Mouse (Mus musculus): ENCODE measurements around the gene Gdap1l1. TPM values are rescaled to one million over a fixed set of nuclear protein-coding genes. Genes with fewer than 3 reads are reported as not detected.

The Gdap1l1 gene
- total and polyA plus RNA-seq, 3 experiments: 0.16 TPM; not detected in 2

DNA sequence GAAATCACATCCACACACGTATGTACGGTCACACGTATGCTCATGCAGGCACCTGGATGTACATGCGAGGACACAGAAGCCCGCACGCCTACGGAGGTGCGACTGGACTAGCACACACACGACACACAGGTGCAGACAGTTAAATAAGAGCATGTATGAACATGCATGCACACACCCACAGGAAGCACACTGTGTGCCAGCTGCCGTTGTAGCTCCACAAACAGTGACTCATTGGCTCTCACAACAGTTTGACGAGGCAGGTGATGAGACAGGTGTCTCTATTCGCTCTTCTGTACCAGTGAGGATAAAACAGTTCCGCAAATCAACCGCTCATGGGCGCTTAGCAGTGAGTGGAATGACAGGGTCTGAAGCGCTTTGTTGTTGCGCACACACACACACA is 52.4 kb downstream of the Gdap1l1 start:
- Histone ChIP-seq H3K27me3 (ENCODE audit: insufficient read depth, low read length) (peaks cover 12% of the 10 kb centered on the region; the same call in 1 of the 2 replicates), H3K4me1 (ENCODE audit: insufficient read depth, low read depth, low read length) (no peaks in the 10 kb centered on the region), H3K4me3 (ENCODE audit: low read depth, low read length) (no peak overlapping the region), H3K9me3 (replicated peaks) (no peaks in the 10 kb centered on the region), H3K36me3 (replicated peaks) (no peaks in the 10 kb centered on the region)
- TF ChIP-seq TAL1 (conservative IDR thresholded peaks at IDR 0.05; ENCODE audit: low read depth, low read length): no peak
- TF ChIP-seq CTCF (IDR thresholded peaks at IDR 0.05; ENCODE audit: low read depth, low read length): no peak
- TF ChIP-seq GATA1 (IDR thresholded peaks at IDR 0.05; ENCODE audit: borderline replicate concordance, low read length): no peak
- TF ChIP-seq GATA2 (IDR thresholded peaks at IDR 0.05; ENCODE audit: borderline replicate concordance, low read depth, low read length): no peak
- TF ChIP-seq POLR2AphosphoS5 (IDR thresholded peaks at IDR 0.05; ENCODE audit: insufficient replicate concordance, low read depth, low read length): no peak
- DNase-seq (ENCODE audit: low spot score) (no peak), ATAC-seq (ENCODE audit: extremely low read depth, insufficient number of reproducible peaks, low FRiP score, poor library complexity, severe bottlenecking) (no peak)

DNA sequence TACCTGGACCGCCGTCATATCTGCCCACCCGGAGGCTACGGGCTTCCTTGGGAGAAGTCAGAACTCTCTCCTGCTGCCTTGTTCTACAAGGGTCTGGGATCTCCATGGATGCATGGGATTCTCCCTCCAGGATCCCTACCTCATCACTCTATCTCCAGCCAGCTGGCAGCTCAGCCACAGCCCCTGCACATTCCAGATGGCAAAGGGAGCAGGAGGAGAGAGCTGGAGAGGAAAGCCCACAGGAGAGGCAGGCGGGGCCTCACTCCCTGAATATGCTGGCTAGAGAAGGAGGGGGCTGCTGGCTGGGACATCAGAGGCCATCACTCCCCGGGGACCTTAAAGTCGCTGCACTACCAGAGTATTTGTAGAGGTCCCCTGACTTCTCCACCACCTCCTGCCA is 53.1 kb downstream of the Gdap1l1 start:
- Histone ChIP-seq H3K4me3 (ENCODE audit: low read depth, low read length) (no peak overlapping the region), H3K4me1 (ENCODE audit: insufficient read depth, low read depth, low read length) (no peaks in the 10 kb centered on the region), H3K9me3 (replicated peaks) (no peaks in the 10 kb centered on the region), H3K27me3 (ENCODE audit: insufficient read depth, low read length) (peaks cover 10% of the 10 kb centered on the region; the same call in 1 of the 2 replicates), H3K36me3 (replicated peaks) (no peaks in the 10 kb centered on the region)
- no peak for DNase-seq (ENCODE audit: low spot score)
- TF ChIP-seq POLR2AphosphoS5 (IDR thresholded peaks at IDR 0.05; ENCODE audit: insufficient replicate concordance, low read depth, low read length) (no peak), GATA1 (IDR thresholded peaks at IDR 0.05; ENCODE audit: borderline replicate concordance, low read length) (no peak), GATA2 (IDR thresholded peaks at IDR 0.05; ENCODE audit: borderline replicate concordance, low read depth, low read length) (no peak)
- ATAC-seq (ENCODE audit: extremely low read depth, insufficient number of reproducible peaks, low FRiP score, poor library complexity, severe bottlenecking): no peak

DNA sequence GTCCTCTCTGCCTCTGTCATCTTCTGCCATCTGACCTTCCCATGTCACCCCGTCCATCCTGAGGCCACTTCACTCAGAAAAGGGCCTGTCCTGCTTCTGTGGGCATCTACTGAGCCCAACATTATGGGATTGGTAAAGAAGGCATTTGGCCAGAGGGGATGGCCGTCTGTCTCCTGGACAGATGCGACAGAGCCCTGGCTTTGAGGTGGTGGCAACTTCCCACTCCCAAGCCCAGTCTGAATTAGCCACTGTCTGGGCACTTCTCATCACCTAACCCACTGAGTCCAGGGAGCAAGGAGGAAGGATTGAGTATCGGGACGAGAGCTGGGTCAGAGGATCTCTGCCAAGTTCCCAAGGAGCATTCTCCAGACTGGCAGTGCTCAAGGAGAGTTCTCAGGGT is 53.7 kb downstream of the Gdap1l1 start, which contains the start of gene R3hdml:
Gene R3hdml (plus strand): TSS at position 301 of the 400 bp plus-strand sequence.
- H3K4me3 ChIP-seq (ENCODE audit: low read depth, low read length): no peak within 1 kb of the TSS
- no peak for TF ChIP-seq POLR2AphosphoS5 (IDR thresholded peaks at IDR 0.05; ENCODE audit: insufficient replicate concordance, low read depth, low read length)
- TF ChIP-seq CTCF (IDR thresholded peaks at IDR 0.05; ENCODE audit: low read depth, low read length): no peak
- no peak for TF ChIP-seq TAL1 (conservative IDR thresholded peaks at IDR 0.05; ENCODE audit: low read depth, low read length)
- TF ChIP-seq GATA1 (IDR thresholded peaks at IDR 0.05; ENCODE audit: borderline replicate concordance, low read length): no peak
- TF ChIP-seq GATA2 (IDR thresholded peaks at IDR 0.05; ENCODE audit: borderline replicate concordance, low read depth, low read length): no peak
- H3K27me3 ChIP-seq (ENCODE audit: insufficient read depth, low read length): peaks cover 10% of the 10 kb centered on the region; the same call in 1 of the 2 replicates
- ATAC-seq (ENCODE audit: extremely low read depth, insufficient number of reproducible peaks, low FRiP score, poor library complexity, severe bottlenecking) (no peak), DNase-seq (ENCODE audit: low spot score) (no peak)
- H3K36me3 ChIP-seq (replicated peaks): no peaks in the 10 kb centered on the region
- H3K4me1 ChIP-seq (ENCODE audit: insufficient read depth, low read depth, low read length): no peaks in the 10 kb centered on the region
- no peaks in the 10 kb centered on the region for H3K9me3 ChIP-seq (replicated peaks)

DNA sequence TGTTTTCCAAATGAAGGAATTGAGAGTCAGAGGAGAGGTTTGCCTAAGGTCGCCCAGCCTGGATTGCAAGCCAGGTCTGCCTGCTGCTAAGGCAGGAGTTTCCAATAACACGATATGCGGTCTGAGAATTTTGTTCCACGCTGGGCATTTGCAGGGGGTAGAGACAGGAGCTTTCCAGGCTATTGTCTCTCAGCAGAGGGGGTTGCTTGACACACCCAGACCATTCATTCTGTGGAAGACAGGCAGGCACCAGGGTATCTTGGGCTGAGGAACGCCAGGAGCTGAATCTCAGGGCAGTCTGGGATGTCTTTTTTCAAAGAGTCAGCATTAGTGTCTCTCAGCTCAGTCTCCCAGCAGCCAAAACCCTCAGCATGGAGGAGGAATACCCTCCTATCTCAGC is 54.8 kb downstream of the Gdap1l1 start:
- H3K27me3 ChIP-seq (ENCODE audit: insufficient read depth, low read length): peaks cover 10% of the 10 kb centered on the region; the same call in 1 of the 2 replicates
- ATAC-seq (ENCODE audit: extremely low read depth, insufficient number of reproducible peaks, low FRiP score, poor library complexity, severe bottlenecking): no peak
- no peak for DNase-seq (ENCODE audit: low spot score)

DNA sequence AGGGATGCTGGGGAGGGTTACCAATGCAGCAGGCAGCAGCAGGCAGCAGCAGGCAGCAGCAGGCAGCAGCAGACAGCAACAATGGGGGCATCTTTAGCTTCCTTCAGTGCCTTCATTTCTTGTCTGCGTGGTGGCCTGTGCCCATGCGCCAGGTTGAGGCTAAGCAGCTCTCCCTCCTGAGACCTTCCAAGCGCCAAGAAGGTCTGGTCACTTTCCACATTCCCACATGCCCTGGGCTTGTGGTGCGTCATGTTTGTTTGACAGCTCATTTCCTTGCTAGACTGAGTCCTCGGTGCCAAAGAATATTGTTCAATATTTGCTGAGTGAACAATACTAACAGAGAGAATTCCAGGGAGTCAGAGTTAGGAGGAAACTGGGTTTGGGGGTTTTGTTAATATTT is 55.7 kb downstream of the Gdap1l1 start:
- Histone ChIP-seq H3K27me3 (ENCODE audit: insufficient read depth, low read length) (peaks cover 10% of the 10 kb centered on the region; the same call in 1 of the 2 replicates), H3K4me1 (ENCODE audit: insufficient read depth, low read depth, low read length) (no peaks in the 10 kb centered on the region), H3K4me3 (ENCODE audit: low read depth, low read length) (no peak overlapping the region), H3K36me3 (replicated peaks) (no peaks in the 10 kb centered on the region), H3K9me3 (replicated peaks) (no peaks in the 10 kb centered on the region)
- no peak for TF ChIP-seq GATA1 (IDR thresholded peaks at IDR 0.05; ENCODE audit: borderline replicate concordance, low read length)
- TF ChIP-seq TAL1 (conservative IDR thresholded peaks at IDR 0.05; ENCODE audit: low read depth, low read length): no peak
- no peak for TF ChIP-seq POLR2AphosphoS5 (IDR thresholded peaks at IDR 0.05; ENCODE audit: insufficient replicate concordance, low read depth, low read length)
- no peak for TF ChIP-seq GATA2 (IDR thresholded peaks at IDR 0.05; ENCODE audit: borderline replicate concordance, low read depth, low read length)
- no peak for TF ChIP-seq CTCF (IDR thresholded peaks at IDR 0.05; ENCODE audit: low read depth, low read length)
- ATAC-seq (ENCODE audit: extremely low read depth, insufficient number of reproducible peaks, low FRiP score, poor library complexity, severe bottlenecking) (no peak), DNase-seq (ENCODE audit: low spot score) (no peak)

More for the DNA sequence above, 54.8 kb downstream of the Gdap1l1 start:
- H3K4me3 ChIP-seq (ENCODE audit: low read depth, low read length): no peak overlapping the region
- TF ChIP-seq TAL1 (conservative IDR thresholded peaks at IDR 0.05; ENCODE audit: low read depth, low read length) (no peak), GATA1 (IDR thresholded peaks at IDR 0.05; ENCODE audit: borderline replicate concordance, low read length) (no peak), POLR2AphosphoS5 (IDR thresholded peaks at IDR 0.05; ENCODE audit: insufficient replicate concordance, low read depth, low read length) (no peak), CTCF (IDR thresholded peaks at IDR 0.05; ENCODE audit: low read depth, low read length) (no peak), GATA2 (IDR thresholded peaks at IDR 0.05; ENCODE audit: borderline replicate concordance, low read depth, low read length) (no peak)
- H3K36me3 ChIP-seq (replicated peaks): no peaks in the 10 kb centered on the region
- H3K9me3 ChIP-seq (replicated peaks): no peaks in the 10 kb centered on the region
- no peaks in the 10 kb centered on the region for H3K4me1 ChIP-seq (ENCODE audit: insufficient read depth, low read depth, low read length)

DNA sequence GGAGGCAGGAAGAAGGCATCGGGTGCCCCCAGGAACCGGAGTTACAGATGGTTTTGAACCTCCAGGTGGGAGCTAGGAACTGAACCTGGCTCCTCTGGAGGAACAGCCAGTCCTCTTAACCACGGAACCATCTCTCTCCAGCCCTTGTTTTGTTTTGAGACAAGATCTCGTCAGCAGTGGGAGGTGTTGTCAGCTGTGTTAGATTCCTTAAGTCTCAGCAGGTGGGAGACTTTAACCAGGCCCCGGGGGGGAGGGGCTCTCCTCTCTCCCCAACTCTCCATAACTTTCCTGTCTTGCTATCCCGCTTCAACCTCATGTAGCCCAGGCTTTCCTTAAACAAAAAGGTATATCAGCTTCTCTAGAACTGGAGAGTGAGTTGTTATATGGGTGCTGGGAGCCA is 56.2 kb downstream of the Gdap1l1 start:
- DNase-seq (ENCODE audit: low spot score): no peak
- H3K27me3 ChIP-seq (ENCODE audit: insufficient read depth, low read length): peaks cover 10% of the 10 kb centered on the region; the same call in 1 of the 2 replicates
- H3K36me3 ChIP-seq (replicated peaks): no peaks in the 10 kb centered on the region
- no peak for TF ChIP-seq GATA1 (IDR thresholded peaks at IDR 0.05; ENCODE audit: borderline replicate concordance, low read length)
- no peak for TF ChIP-seq GATA2 (IDR thresholded peaks at IDR 0.05; ENCODE audit: borderline replicate concordance, low read depth, low read length)
- no peak for ATAC-seq (ENCODE audit: extremely low read depth, insufficient number of reproducible peaks, low FRiP score, poor library complexity, severe bottlenecking)
- H3K4me3 ChIP-seq (ENCODE audit: low read depth, low read length): no peak overlapping the region
- no peaks in the 10 kb centered on the region for H3K4me1 ChIP-seq (ENCODE audit: insufficient read depth, low read depth, low read length)
- no peaks in the 10 kb centered on the region for H3K9me3 ChIP-seq (replicated peaks)
